Mouse (Mus musculus) layer of hippocampus, adult 8-10 months (tissue): ENCODE data around the gene Atxn7l2. TPM values are rescaled to one million over a fixed set of nuclear protein-coding genes. Genes with fewer than 3 reads are reported as not detected.
"Not testable (repeated sequence)": the region's sequence is repeated elsewhere in the genome, so short reads cannot be mapped to it uniquely, and the experiment has no call there.

Experiments
- DNase-seq, 2 experiments: peaks; one replicate each; pipeline ENCODE4 v3.0.0; 2022; ENCODE audit warnings: low spot score in 2 of 2
- total RNA-seq, 4 experiments: library from RNA; stranded (reverse); gene quantifications; 2 replicates each; pipeline ENCODE4 v1.2.4; 2022

Gene Atxn7l2
- 10 to 100 TPM; 23.1 to 36.3 (median 29.6) TPM for total RNA-seq

GRCm38 (mm10) chr3:108210771-108211139 is at the start of gene Atxn7l2:
Gene Atxn7l2, minus strand, starts transcription at chr3:108210934.
- DNase-seq = no peak

GRCm38 (mm10) chr3:108259319-108259718 is 48.6 kb upstream of the Atxn7l2 start:
- DNase-seq = no peak

GRCm38 (mm10) chr3:108257831-108258500 is 47.2 kb upstream of the Atxn7l2 start:
- no peak for DNase-seq

GRCm38 (mm10) chr3:108256719-108257637 is 46.2 kb upstream of the Atxn7l2 start, which contains the start of gene Psma5:
Gene Psma5, plus strand, starts transcription at chr3:108256926.
- DNase-seq = peak; percentile 93 to 96

- no peak for DNase-seq
Measured at GRCm38 (mm10) chr3:108246857-108247256, 36.1 kb upstream of the Atxn7l2 start.

- DNase-seq = no peak
Measured at GRCm38 (mm10) chr3:108241243-108241839, 30.6 kb upstream of the Atxn7l2 start.

- DNase-seq = not testable (repeated sequence)
Measured at GRCm38 (mm10) chr3:108237474-108238102, 26.9 kb upstream of the Atxn7l2 start.

GRCm38 (mm10) chr3:108231646-108232045 is 20.9 kb upstream of the Atxn7l2 start:
- no peak for DNase-seq

GRCm38 (mm10) chr3:108227521-108227920 is 16.8 kb upstream of the Atxn7l2 start:
- no peak for DNase-seq

GRCm38 (mm10) chr3:108226558-108227350 is 16.0 kb upstream of the Atxn7l2 start, which contains the start of gene Sypl2:
Gene Sypl2, minus strand, starts transcription at chr3:108226648.
- DNase-seq = no peak

- no peak for DNase-seq
Measured at GRCm38 (mm10) chr3:108225711-108226557, 15.2 kb upstream of the Atxn7l2 start.

- DNase-seq = no peak
Measured at GRCm38 (mm10) chr3:108220661-108221060, 9.9 kb upstream of the Atxn7l2 start.

GRCm38 (mm10) chr3:108214734-108215133 is 4.0 kb upstream of the Atxn7l2 start:
- DNase-seq = no peak

- DNase-seq = no peak
Measured at GRCm38 (mm10) chr3:108212406-108212805, 1.7 kb upstream of the Atxn7l2 start.

GRCm38 (mm10) chr3:108211845-108212244 is 1.1 kb upstream of the Atxn7l2 start:
- DNase-seq = peak in 1 of 2 experiments; percentile 44

- DNase-seq = peak; percentile 94
Measured at GRCm38 (mm10) chr3:108209946-108210770, 576 bp downstream of the Atxn7l2 start.

- peak in 1 of 2 experiments; percentile 14 for DNase-seq
Measured at GRCm38 (mm10) chr3:108209536-108209935, 1.2 kb downstream of the Atxn7l2 start.

GRCm38 (mm10) chr3:108209001-108209400 is 1.7 kb downstream of the Atxn7l2 start:
- DNase-seq = no peak
